Mouse (Mus musculus): ENCODE measurements at regions not wholly inside any gene's neighbourhood (a gene's known extent, or its start where the extent isn't known, plus 50 kb on each side); places are given as distances from the start of the nearest gene placed in this dataset.

GRCm38 (mm10) chr10:38458975-38459374 lies 362.6 kb downstream of the Rfpl4b start:
- no peak for DNase-seq

GRCm38 (mm10) chr10:38458424-38458823 lies 363.2 kb downstream of the Rfpl4b start:
- DNase-seq: no peak

- DNase-seq: no peak
Measured at GRCm38 (mm10) chr10:38456786-38457185, 364.8 kb downstream of the Rfpl4b start.

- DNase-seq: no peak
Measured at GRCm38 (mm10) chr10:38449263-38449662, 372.3 kb downstream of the Rfpl4b start.

- DNase-seq: no peak
Measured at GRCm38 (mm10) chr10:38447706-38448105, 373.9 kb downstream of the Rfpl4b start.

GRCm38 (mm10) chr10:38447256-38447655 lies 374.3 kb downstream of the Rfpl4b start:
- no peak for DNase-seq

- no peak for DNase-seq
Measured at GRCm38 (mm10) chr10:38439286-38439685, 382.3 kb downstream of the Rfpl4b start.

- no peak for DNase-seq
Measured at GRCm38 (mm10) chr10:38436907-38437306, 384.7 kb downstream of the Rfpl4b start.

- DNase-seq: no peak
Measured at GRCm38 (mm10) chr10:38421541-38421940, 400.0 kb downstream of the Rfpl4b start.

GRCm38 (mm10) chr10:38419771-38420170 lies 401.8 kb downstream of the Rfpl4b start:
- no peak for DNase-seq

GRCm38 (mm10) chr10:38383161-38383560 lies 438.4 kb downstream of the Rfpl4b start:
- DNase-seq: peak; percentile 6

GRCm38 (mm10) chr10:38381873-38382296 lies 439.7 kb downstream of the Rfpl4b start:
- DNase-seq: no peak

GRCm38 (mm10) chr10:38380388-38380787 lies 441.2 kb downstream of the Rfpl4b start:
- no peak for DNase-seq

GRCm38 (mm10) chr10:38366776-38367175 lies 454.8 kb downstream of the Rfpl4b start:
- no peak for DNase-seq

- no peak for DNase-seq
Measured at GRCm38 (mm10) chr10:38364876-38365275, 456.7 kb downstream of the Rfpl4b start.

- no peak for DNase-seq
Measured at GRCm38 (mm10) chr10:38357539-38358232, 463.9 kb downstream of the Rfpl4b start.

GRCm38 (mm10) chr10:38353973-38354372 lies 467.6 kb downstream of the Rfpl4b start:
- DNase-seq: no peak

- no peak for DNase-seq
Measured at GRCm38 (mm10) chr10:38353526-38353925, 468.1 kb downstream of the Rfpl4b start.

GRCm38 (mm10) chr10:38347029-38347428 lies 474.6 kb downstream of the Rfpl4b start:
- DNase-seq: peak; percentile 24

- no peak for DNase-seq
Measured at GRCm38 (mm10) chr10:38340406-38341175, 481.0 kb downstream of the Rfpl4b start.

GRCm38 (mm10) chr10:38308716-38309392 lies 512.7 kb downstream of the Rfpl4b start:
- no peak for DNase-seq

- DNase-seq: no peak
Measured at GRCm38 (mm10) chr10:38295724-38296123, 525.9 kb downstream of the Rfpl4b start.

GRCm38 (mm10) chr10:38288689-38289283 lies 532.8 kb downstream of the Rfpl4b start:
- DNase-seq: no peak

Data from kidney, adult 18-20 months (tissue).